Mouse (Mus musculus): ENCODE measurements around the gene Ror1.

Ror1 gene

DNA sequence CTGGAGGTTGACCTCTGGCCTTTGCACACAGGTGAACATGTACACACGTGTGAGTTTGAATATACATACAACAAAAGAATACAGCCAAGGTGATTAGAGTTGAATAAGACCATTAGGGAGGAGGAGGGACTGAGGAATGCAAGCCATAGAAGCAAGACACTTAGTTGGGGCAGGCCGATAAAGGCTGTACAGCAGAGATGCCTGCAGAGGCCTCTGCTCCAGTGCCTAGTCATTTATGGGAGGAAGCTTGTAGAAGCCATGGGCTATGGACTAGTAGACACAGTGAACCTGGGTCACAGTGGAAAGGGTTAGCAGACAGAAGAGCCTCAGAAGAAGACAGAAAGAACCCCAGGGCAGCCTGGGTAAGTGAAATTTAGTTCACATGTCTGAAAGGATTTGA lies 155.7 kb downstream of the Ror1 start:
- DNase-seq (ENCODE audit: low read depth in 1 of 2, low spot score in 2 of 2), result no peak

DNA sequence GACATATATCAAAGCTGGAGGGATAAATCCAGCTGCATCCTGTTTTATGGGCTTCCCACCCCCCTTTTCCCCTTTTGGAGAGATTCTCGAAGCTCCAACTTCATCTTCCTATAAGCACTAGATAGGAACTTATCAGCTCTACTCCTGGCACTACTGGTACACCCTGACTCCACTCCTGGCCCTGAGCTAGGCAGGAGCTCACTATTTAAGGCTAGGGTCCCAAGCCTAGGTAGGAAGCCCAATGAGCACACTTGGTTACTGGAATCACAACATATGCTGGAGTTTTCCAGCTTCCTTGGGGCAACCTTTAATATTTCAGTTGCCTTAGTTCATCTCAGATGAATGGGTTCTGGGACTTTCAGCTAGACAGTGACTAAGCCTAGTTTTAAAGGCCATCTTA lies 156.5 kb downstream of the Ror1 start:
- no peak for DNase-seq (ENCODE audit: low read depth in 1 of 2, low spot score in 2 of 2)

DNA sequence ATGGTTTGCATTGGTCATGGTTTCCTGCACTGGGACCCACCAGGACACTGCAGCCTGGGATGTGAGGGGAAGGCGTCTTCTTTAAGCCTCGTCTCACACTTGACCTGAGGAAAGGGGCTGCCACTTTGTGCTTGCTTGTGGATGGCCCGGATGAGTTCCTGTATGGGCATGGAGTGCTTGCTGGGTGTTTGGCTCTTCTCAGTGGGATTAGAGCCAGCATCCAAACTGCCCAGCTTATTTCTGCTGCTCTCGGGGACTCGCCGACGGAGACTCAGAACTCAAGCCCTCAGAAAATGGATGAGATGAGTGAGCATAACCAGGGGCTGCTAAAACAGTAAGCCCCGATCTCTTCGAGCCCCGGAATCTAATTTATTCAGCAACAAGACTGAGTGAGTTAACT lies 157.1 kb downstream of the Ror1 start:
- DNase-seq (ENCODE audit: low read depth in 1 of 2, low spot score in 2 of 2), result no peak

DNA sequence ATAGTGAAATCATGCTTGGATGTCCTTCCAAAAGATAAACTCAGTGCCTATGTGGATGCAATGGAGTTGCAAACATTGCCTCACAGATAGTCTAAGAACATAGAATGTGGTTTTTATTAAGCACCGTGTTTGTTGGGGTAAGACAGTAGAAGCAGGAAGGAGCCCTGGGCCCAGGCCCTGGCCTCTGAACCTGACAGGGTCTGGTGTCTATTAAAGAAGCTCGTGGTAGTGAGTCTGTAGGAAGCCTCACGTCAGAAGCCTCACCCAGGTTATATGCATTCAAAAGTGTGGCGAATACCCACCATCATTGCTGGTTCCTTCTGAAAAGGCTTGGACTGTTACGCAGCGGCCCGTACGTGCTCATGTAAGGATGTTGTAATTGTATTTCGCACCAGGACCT lies 157.8 kb downstream of the Ror1 start:
- no peak for DNase-seq (ENCODE audit: low read depth in 1 of 2, low spot score in 2 of 2)

DNA sequence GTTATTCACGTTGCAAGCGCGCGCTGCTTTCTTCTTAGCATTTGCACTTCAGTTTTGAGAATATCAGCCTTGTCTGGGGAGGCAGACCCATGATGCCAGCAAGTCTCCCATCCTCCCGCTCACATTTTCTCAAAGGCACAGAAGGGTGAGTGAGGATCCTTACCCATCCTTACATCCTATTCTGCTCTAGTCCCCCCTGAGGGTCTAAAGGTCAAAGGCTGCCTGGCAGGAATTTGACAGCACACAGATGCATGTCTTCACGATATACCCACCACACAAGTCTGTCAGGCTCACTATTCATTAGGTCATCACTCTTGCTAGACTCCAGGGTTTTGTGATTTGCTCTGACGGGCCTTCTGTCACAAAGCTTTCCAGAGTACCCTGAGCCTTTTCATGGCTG lies 158.2 kb downstream of the Ror1 start:
- no peak for DNase-seq (ENCODE audit: low read depth in 1 of 2, low spot score in 2 of 2)

DNA sequence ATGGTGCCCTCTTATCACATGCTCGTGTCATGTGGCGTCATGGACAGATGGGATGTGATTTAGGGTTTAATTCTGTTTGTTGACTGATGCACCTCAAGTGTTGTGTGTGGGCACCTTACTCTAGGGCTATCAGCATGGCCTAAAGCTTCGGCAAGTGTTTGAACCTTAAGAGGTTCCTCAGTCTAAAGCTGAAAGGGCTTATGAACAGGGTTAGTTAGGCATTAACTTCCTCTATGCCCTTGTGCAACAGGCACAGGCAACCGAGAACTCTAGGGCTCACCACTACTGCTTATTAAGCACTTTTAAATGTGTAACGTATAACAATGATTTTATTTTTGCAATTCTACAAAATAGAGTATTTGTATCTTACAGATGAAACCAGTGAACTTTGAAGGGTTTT lies 162.9 kb downstream of the Ror1 start:
- DNase-seq (ENCODE audit: low read depth in 1 of 2, low spot score in 2 of 2), result no peak

DNA sequence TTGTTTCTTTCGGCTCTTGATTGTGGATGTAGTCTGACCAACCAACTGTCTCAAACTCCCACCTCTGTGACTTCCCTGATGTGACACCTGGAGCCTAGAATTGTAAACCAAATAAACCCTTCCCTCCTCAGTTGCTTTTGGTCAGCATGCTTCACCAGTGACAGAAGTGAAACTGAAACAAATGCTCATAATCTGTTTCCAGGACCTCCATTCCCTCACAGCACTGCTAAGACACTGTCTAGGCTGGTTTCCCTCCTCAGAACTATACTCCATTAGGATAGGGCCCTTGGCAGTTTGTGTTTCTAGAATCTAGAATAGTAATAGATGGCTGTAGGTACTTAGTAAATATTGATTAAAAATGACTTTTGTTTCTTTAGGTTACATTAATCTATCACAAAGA lies 168.3 kb downstream of the Ror1 start:
- no peak for DNase-seq (ENCODE audit: low read depth in 1 of 2, low spot score in 2 of 2)

DNA sequence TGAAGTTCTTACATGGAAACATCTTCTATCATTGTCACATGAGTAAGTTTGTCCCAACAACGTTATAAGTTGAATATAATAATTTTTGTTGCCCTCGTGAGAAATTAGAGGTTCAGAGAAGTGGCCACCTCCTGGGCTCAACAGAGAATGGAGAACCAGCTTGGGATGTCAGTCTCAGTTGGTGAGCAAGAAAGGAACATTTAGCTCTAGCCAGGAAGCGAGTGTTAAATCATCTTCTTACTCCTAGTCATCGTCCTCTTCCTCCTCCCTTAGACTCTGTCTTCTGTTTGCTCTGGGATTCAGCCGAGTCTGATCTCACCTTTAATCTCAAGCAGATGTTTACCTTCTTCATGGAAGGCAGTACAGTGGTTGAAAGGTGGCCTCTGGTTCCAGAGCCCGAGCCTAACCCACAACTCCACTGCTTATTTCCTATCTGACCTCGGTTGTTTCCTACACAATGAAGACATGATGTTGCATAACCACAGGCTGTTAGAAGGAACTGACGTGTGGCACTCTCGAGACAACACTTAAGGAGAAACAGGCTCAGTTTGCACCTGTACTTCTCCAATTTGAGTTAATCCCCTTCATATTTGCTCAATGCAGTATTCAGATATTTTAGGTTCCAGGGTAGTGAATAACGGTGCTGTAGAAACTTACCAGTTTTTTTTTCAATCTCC lies 175.6 kb downstream of the Ror1 start:
- no peak for DNase-seq (ENCODE audit: low read depth in 1 of 2, low spot score in 2 of 2)

DNA sequence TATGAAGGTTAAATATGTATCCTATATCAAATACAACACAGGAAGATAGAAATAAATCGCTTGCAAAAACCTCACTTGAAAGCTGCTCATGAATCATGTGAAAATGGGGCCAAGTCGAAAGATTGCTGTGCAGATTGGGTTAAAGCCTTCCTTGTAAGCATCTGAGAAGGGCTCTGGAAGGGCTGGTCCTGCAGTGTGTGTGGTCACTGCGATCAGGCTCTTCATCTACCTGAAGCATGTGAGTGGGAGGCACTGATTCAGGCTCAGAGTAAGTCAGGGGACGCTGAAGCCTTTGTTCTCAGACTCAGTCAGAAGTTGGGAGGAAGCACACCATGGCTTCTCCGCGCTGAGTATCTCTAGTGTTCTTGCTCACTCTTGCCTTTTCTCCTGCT lies 176.1 kb downstream of the Ror1 start:
- no peak for DNase-seq (ENCODE audit: low read depth in 1 of 2, low spot score in 2 of 2)

DNA sequence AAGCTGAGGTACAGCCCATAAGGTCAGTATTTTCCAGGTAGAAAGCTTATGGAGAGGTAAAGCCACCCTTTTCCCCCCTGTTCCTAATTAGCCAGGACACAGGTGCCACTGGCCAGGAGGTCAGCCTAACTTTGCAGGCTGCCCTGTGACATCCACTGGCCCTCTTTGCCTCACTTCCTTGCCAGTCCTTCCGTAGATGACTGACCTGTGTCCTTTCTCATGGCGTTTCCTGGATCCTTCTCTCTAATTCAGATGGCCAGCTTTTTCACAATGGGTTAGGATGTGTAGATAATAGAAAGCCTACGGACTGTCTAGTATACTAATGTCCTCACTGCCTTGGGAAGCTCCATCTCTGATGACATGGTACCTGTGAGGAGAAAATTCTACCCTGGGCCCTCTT lies 177.8 kb downstream of the Ror1 start:
- no peak for DNase-seq (ENCODE audit: low read depth in 1 of 2, low spot score in 2 of 2)

DNA sequence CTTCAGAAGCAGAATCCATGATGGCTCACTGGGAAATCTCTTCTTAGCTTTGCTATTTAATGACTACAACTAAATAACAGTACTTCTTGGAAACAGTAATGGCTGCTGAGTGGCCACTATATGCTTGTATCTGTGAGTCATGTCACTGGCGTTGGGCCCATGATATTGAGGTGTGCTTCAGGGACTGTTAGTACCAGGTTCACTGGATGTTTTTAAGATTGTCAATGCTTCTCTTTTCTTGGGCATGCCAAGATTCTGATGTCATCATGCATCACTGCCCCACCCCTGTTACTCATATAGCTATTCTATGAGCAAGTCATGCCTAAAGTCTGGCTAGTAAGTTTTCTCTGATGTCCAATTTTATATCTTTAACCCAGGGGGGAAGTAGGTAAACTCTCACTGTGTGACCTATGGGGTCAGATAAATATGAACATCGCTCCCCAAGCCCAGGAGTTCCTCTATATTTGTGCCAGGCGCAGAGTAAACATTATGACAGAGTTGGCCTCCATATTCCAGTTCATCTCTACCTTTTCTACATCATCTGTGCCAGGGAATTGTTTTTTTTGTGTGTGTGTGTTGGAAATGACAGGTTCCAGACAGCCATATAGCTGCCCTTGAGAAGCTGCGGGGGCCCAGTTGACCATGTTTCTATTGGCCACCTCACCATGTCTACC lies 178.4 kb downstream of the Ror1 start:
- no peak for DNase-seq (ENCODE audit: low read depth in 1 of 2, low spot score in 2 of 2)

DNA sequence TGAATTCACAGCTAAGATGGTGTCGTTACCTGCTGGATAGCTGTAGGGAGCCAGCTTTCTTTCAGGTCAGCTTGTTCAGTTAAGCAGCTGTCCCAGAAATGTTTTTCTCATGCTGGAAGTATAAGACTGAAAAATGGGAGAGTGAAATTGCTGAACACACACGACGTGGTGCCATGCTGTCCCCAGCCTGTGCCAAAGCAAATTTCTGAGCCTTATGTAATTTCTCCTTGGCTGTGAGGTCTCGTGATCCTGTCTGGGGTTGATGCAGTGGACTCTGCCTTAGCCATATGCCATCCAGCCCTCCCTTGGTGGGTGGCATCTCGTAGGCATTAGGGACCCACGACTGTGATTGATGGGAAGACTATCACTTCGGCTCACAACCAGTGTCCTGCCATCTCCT lies 180.9 kb downstream of the Ror1 start:
- DNase-seq (ENCODE audit: low read depth in 1 of 2, low spot score in 2 of 2), result no peak

DNA sequence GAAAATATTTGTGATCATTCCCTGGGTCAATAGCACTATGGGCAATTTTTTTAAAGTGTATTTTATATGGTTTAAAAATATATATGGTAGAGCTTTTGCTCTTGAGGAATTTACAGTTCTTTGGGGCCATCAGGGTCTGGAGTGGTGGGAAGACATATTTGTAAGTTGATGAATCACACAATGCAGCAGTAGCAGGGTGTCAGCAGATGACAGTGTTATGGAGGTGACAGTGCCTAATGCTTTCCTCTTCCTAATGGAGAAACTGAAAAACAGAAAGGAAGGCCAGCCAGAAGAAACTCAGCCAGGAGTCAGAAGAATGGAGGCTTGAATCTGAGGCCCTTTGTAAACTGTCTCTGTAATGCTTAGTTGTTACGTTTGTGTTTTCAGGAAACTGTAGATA lies 181.4 kb downstream of the Ror1 start:
- no peak for DNase-seq (ENCODE audit: low read depth in 1 of 2, low spot score in 2 of 2)

DNA sequence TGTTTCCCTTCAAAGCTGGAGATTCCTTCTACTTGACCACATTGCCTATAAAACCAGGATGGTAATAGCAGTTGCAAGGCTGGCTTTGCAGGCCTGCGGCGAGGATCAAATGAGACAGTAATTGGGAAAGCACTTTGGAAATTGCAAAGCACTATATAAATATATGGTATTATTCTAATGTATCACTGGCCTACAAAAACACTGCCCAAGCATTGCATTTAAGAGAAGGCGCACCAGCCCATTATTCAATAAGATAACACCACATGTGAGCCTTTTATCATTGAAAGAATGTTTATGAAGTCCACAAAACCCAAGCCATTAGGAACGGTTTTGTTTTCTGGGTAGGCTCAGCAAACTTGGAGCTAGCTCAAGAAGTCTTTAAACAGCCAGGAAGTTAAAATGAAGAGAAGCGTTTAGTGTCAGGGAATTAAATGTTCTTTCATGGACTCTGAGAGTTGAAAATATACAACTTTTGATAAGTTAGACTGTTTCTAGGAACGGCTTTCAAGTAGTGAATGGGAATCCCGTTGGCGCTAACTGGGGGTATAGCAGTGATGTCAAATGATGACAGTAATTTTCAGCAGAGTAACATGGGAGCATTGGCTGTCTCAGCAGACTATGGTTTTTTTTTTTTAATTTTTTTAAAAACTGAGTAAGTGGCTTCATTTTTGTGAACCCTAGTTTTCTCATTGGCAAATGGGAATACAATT lies 187.7 kb downstream of the Ror1 start:
- no peak for DNase-seq (ENCODE audit: low read depth in 1 of 2, low spot score in 2 of 2)

DNA sequence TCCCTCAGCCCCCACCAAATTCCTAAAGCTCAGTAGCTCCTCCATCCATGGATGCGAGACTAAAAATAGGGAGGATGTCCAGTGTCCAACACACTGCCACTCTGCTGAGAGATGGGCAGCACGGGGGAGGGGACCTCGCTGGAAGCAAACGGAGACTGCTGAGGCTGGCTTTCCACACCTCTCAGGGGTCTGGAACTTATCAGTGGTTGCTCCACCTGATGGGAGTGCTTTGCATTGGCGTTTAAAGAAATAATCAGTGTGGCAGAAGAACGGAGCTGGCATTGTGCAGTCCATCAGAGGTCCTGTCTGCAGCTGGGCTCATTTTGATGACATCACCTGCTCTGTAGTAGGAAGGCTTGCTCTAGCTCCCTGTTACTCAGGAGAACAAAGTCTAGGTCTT lies 188.9 kb downstream of the Ror1 start:
- DNase-seq (ENCODE audit: low read depth in 1 of 2, low spot score in 2 of 2), result no peak

DNA sequence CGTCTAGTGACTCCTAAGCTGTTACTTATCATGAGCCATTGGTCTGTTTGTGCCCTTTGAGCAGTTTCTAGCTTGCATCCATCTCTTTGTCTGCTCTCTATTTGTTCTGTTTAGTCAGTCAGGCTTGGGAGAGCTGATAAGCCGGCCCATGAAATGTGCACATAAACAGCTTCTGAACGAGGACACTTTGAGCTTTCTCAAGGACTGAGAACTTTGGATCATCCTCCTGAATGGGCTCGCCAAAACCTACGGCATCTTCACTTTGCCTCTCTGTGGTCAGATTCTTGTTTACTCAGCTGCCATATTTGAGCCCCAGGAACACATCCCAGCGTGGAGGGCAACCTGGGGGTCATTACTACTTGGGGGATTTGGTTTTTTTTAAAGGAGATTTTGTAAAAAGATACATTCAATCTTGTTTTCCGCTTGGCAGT lies 190.5 kb downstream of the Ror1 start:
- no peak for DNase-seq (ENCODE audit: low read depth in 1 of 2, low spot score in 2 of 2)

DNA sequence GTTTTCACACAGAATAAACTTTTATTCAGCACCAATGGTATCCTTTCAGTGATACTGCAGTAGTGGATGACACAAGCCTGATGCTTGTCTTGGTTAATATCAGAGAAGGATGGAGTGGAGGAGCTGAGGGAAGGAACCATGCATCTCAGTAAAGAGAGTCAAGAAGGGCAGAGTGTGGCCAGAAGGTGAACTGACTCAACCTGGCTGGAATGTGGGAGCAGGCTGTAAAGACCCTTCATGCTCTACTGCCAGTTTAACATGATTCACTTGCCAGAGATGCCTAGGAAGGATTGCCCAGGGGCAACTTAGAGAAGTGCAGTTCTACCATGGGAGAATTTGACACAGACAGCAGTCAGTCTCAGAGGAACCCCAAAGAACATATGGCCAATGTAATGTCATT lies 191.2 kb downstream of the Ror1 start:
- DNase-seq (ENCODE audit: low read depth in 1 of 2, low spot score in 2 of 2), result no peak

DNA sequence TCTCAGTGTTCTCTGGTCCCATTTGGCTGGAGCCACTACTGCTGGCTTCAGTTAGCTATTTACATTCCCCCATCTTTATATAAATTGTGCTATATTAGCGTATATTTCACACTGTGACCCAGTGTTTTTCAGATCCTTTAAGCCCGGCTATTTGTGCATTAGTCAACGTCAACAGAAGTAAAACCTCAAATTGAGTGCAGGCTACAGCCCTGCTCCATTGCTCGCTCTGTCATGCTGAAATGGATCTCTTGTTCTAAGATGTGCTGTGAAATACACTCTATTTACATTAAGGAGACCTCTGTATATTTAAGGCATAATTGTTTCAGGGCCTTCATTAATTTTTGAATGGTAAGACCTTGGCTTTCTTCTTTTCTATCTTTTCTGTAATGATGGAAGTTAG lies 192.2 kb downstream of the Ror1 start:
- DNase-seq (ENCODE audit: low read depth in 1 of 2, low spot score in 2 of 2), result no peak

DNA sequence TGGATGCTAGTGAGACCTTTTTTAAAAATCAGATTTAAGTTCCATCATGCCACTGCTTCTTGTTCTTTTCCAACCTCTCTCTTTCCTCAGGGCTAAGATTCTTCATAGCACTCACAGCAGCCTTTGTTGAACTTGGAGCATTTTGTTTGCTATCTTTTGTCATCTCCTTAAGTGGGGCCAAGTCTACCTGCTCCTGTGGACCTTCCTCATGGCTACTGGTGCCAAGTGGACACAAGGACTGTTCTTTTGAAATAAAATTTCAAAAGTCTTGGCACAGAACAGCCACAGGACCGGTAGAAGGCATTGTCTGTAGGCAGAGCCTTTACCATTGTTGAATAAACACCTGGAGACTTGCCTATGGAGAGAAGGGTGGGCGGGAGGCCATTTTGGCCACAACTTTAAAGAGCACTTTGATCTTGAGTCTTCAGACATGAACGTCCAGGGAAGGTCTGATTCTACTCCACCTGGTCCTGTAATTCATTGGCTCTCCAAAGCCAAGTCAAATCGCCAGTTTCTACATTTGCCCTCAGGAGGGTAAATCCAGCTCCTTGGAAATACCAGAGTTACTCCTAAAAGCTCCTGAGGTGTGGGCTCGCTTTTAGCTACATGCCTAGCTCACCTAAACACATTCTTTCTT lies 195.5 kb downstream of the Ror1 start:
- no peak for DNase-seq (ENCODE audit: low read depth in 1 of 2, low spot score in 2 of 2)

DNA sequence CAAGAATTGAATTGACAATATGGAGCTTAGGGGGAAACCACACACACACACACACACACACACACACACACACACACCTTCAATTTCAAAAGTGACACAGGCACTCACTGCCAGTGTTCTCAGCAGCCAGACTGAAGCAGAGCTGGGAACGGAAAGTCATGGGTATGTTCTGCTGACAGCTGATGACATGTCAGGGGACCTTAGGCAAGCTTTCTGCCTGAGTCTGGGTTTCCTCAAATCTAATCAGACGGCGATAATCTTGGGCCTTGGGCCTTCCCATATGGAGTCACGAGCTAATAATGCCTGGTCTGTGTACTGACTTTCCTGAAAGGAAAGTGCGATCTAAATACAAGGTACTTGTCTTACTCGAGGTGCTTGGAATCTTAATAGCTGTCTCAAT lies 202.1 kb downstream of the Ror1 start:
- no peak for DNase-seq (ENCODE audit: low read depth in 1 of 2, low spot score in 2 of 2)

DNA sequence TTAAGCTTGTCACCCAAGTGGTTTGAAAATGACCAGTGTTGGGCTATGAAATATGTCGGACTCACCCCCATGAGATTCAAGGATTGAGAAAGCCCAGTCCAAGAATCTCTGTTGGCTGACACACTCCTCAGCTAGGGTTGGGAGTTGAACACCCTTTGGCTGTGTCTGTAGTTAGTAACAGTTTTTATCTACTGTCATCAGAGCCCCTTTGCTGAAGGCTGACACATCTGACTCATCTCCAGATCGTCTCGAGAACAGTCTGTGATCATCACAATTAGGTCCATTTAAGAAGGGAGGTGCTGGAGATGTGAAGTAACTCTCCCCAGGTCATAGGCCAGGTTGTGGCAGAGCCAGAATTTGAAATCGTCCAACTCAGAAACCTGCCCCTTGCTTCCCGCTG lies 203.0 kb downstream of the Ror1 start:
- DNase-seq (ENCODE audit: low read depth in 1 of 2, low spot score in 2 of 2), result no peak

DNA sequence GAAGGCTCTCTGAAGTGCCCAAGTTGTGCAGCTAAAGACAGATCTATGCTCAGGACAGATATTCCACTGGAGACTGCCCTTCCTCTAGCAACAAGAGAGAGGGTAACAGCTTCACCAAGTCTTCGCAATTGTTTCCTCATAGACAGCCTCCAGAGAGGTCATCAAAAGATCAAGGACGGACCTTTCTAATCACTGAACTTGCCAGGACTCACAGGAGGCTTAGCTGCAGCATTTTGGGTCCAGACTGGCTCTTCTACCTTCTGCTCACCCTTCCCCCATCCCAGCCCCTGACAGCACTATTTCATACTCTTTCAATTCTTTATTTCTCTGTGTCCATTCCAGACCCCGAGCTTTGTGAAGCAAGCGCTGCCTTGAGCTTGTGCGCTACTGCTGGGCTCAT lies 204.6 kb downstream of the Ror1 start:
- no peak for DNase-seq (ENCODE audit: low read depth in 1 of 2, low spot score in 2 of 2)
